Mouse (Mus musculus) thymus, adult 18-20 months (tissue): ENCODE data around the gene Dlgap4.

Experiments
- DNase-seq, 2 experiments: peaks; one replicate each; pipeline ENCODE4 v3.0.0; 2022; ENCODE audit warnings: mixed read lengths in 2 of 2

The Dlgap4 gene

GRCm38 (mm10) chr2:156613541-156614257 is at the start of gene Dlgap4:
Gene Dlgap4 (plus strand): TSS chr2:156613705.
- DNase-seq: no peak

- no peak for DNase-seq
Observed at GRCm38 (mm10) chr2:156566512-156566911, 47.0 kb upstream of the Dlgap4 start.

- DNase-seq: no peak
Observed at GRCm38 (mm10) chr2:156568647-156569046, 44.9 kb upstream of the Dlgap4 start.

- no peak for DNase-seq
Observed at GRCm38 (mm10) chr2:156569261-156569660, 44.2 kb upstream of the Dlgap4 start.

- DNase-seq: no peak
Observed at GRCm38 (mm10) chr2:156571521-156571920, 42.0 kb upstream of the Dlgap4 start.

- no peak for DNase-seq
Observed at GRCm38 (mm10) chr2:156576850-156577587, 36.5 kb upstream of the Dlgap4 start.

GRCm38 (mm10) chr2:156580507-156580906 is 33.0 kb upstream of the Dlgap4 start:
- no peak for DNase-seq

GRCm38 (mm10) chr2:156581244-156581643 is 32.3 kb upstream of the Dlgap4 start:
- no peak for DNase-seq

- DNase-seq: no peak
Observed at GRCm38 (mm10) chr2:156582887-156583286, 30.6 kb upstream of the Dlgap4 start.

GRCm38 (mm10) chr2:156584154-156584796 is 29.2 kb upstream of the Dlgap4 start:
- no peak for DNase-seq

- DNase-seq: no peak
Observed at GRCm38 (mm10) chr2:156584797-156585471, 28.6 kb upstream of the Dlgap4 start.

GRCm38 (mm10) chr2:156589481-156589880 is 24.0 kb upstream of the Dlgap4 start:
- no peak for DNase-seq

GRCm38 (mm10) chr2:156594987-156595490 is 18.5 kb upstream of the Dlgap4 start:
- no peak for DNase-seq

GRCm38 (mm10) chr2:156602581-156602980 is 10.9 kb upstream of the Dlgap4 start:
- no peak for DNase-seq

- no peak for DNase-seq
Observed at GRCm38 (mm10) chr2:156603671-156604070, 9.8 kb upstream of the Dlgap4 start.

- no peak for DNase-seq
Observed at GRCm38 (mm10) chr2:156605144-156605543, 8.4 kb upstream of the Dlgap4 start.

- no peak for DNase-seq
Observed at GRCm38 (mm10) chr2:156605971-156606370, 7.5 kb upstream of the Dlgap4 start.

GRCm38 (mm10) chr2:156613081-156613540 is 394 bp upstream of the Dlgap4 start:
- peak in 1 of 2 experiments; percentile 12 for DNase-seq

GRCm38 (mm10) chr2:156614258-156614556 is 702 bp downstream of the Dlgap4 start:
- no peak for DNase-seq

GRCm38 (mm10) chr2:156614661-156615654 is 1.5 kb downstream of the Dlgap4 start:
- DNase-seq: no peak

GRCm38 (mm10) chr2:156616513-156616912 is 3.0 kb downstream of the Dlgap4 start:
- DNase-seq: no peak

- no peak for DNase-seq
Observed at GRCm38 (mm10) chr2:156617536-156617935, 4.0 kb downstream of the Dlgap4 start.
